ENCODE assay signal across 17 mouse cellular contexts in the genomic region with DNA sequence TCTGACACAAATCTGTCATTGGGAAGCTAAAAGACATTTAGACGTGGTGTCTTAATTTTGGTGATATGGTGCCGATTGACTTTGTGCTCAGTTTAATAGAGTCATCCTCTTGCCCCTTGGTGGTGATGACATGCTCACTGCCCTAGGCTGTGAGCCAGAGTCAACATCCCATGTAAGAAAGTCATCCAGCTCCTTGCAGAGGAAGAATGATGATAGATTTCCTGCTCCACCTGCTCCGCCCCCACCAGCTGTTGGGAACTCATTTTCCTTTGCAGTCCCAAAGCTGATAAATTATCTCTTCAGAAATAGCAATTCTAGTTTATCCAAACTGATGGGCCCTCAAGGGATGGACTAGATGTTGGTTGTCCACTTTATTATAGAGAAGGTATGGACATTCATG.
"Had no signal": no experiment of that assay in that cellular context is flagged by ENCODE, and none has a peak within 500 bp of the region (broad histone marks: within the 10 kb centered on the region; RNA-seq: fewer than 3 reads in every experiment).

No protein-coding gene starts in this region.

- H3K36me3 ChIP-seq: liver, embryonic 13.5 days; midbrain, embryonic 12.5 days; neural tube, embryonic 13.5 days; stomach, embryonic 15.5 days had no signal

- ATAC-seq: inflammation-experienced regulatory T-cells, adult 6 months; intestine, embryonic 16.5 days; midbrain, embryonic 16.5 days had no signal

- H3K4me3 ChIP-seq: left cerebral cortex, adult 2 months; liver, embryonic 13.5 days; midbrain, embryonic 12.5 days; myocyte; neural tube, embryonic 13.5 days; stomach, embryonic 15.5 days had no signal

- DNase-seq: layer of hippocampus, postnatal 36 days; liver, embryonic 13.5 days; lung, adult 2 months; lung, postnatal 14 days; lung, postnatal 4 days; retina, postnatal 1 day; right cerebral cortex, postnatal 25 days; spleen, adult 18-20 months; thymus, postnatal 36 days had no signal

- H3K9me3 ChIP-seq: liver, embryonic 13.5 days; midbrain, embryonic 12.5 days; neural tube, embryonic 13.5 days; stomach, embryonic 15.5 days had no signal

- H3K4me2 ChIP-seq: liver, embryonic 13.5 days; midbrain, embryonic 12.5 days; neural tube, embryonic 13.5 days; stomach, embryonic 15.5 days had no signal

- H3K27me3 ChIP-seq: liver, embryonic 13.5 days; midbrain, embryonic 12.5 days; neural tube, embryonic 13.5 days; stomach, embryonic 15.5 days had no signal

- H3K9ac ChIP-seq: liver, embryonic 13.5 days; midbrain, embryonic 12.5 days; neural tube, embryonic 13.5 days; stomach, embryonic 15.5 days had no signal

- H3K27ac ChIP-seq: left cerebral cortex, adult 2 months; liver, embryonic 13.5 days; midbrain, embryonic 12.5 days; neural tube, embryonic 13.5 days; stomach, embryonic 15.5 days had no signal

- H3K4me1 ChIP-seq: liver, embryonic 13.5 days; midbrain, embryonic 12.5 days; neural tube, embryonic 13.5 days; stomach, embryonic 15.5 days had no signal
